Mouse (Mus musculus) right cerebral cortex, adult 18-20 months (tissue): ENCODE measurements around the gene Tet3.
A peak's percentile ranks its signal among the peaks of the same experiment; 100 is the strongest.
"Not testable (repeated sequence)": the region's sequence is repeated elsewhere in the genome, so short reads cannot be mapped to it uniquely, and the experiment has no call there.

Source experiments
- DNase-seq: peaks from one replicate; pipeline ENCODE4 v3.0.0; 2022; ENCODE audit warnings: mixed read lengths

The Tet3 gene

GRCm38 (mm10) chr6:83361523-83362248 is 97.2 kb downstream of the Tet3 start:
- no peak for DNase-seq

DNA sequence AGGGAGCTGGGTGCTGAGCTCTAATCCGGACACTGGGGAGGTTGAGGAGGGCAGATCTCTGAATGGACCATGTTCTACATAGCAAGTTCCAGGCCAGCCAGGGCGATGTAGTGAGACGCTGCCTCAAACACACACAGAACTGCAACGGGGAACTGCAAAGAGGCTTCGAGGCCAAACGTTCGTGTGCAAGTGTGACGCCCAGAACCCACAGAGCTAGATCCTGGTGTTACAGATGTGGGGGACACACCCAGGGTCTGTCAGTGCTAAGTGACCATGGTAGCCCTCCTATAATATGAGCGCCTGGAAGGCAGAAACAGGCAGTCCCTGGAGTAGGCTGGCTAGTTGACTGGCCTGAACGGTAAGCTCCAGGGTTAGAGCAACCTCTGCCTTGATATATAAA is 101.4 kb downstream of the Tet3 start:
- peak; percentile 1 for DNase-seq

DNA sequence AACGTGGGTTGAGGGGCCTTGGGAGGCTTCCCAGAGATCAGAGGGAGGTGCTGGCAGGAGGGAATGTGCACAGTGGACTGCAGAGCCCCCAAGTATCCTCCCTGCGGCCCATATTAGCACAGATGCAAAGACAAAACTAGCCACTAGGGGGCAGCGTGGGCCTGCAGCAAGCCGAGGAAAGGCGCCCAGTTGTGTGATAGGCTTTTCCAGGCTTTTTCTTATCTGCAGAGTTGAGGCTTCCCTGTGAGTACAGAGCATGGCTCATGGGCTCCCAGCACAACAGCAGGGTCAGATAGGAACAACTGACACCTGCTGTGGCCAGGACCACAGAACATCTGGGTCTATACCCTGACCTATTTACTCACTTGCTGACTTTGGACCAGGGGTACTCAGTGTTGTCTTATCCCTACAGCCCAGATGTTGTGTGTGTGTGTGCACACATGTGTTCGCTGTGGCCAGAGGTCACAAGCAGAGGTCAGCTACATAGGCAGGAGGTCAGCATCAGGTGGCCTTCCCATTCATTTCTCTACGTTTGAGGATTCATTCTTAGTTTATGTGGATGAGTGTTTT is 102.2 kb downstream of the Tet3 start:
- peak; percentile 82 for DNase-seq

DNA sequence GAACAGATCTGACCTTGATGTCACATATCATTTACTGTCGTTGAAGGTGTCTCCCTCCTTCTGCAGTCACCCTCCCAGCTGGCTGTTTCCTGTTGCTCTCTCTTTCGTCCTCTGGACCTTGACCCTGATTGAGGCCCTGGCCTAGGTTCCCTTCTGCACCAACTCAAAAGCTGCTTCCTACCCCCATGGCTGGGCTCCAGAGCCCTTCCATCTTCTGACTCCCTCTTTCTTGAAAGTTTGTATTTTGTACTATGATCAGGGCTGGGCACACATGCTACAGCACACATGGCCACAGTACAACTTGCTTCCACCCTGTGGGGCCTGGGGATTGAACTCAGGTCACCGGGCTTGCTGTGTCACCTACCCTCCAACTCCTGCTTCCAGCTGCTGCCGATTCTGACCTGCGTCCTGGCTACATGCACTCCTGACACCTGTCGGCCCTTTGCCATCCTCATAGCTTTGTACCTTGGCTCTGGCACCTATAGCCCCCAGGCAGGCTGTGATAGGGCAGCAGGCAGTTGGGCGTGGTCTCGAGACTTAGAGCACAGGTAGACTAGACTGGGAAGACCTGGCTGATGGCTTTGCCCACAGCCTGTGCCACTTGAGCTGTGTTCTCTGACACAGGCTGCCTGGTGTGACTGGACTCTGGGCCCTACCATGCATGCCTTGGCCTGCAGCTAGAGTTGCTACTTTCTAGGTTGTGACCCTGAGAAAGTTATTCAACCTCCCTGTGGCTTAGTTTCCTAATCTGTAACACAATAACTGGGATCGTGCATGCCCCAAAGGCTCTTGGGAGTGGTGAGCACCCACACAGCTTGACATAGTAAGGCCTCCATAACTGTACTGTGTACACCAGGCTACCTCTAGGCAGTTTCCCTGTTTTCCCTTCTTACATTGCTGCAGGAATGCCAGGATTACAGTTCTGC is 103.8 kb downstream of the Tet3 start:
- DNase-seq, result no peak

- DNase-seq, result peak; percentile 60
Observed at GRCm38 (mm10) chr6:83352666-83353410, 106.0 kb downstream of the Tet3 start.

DNA sequence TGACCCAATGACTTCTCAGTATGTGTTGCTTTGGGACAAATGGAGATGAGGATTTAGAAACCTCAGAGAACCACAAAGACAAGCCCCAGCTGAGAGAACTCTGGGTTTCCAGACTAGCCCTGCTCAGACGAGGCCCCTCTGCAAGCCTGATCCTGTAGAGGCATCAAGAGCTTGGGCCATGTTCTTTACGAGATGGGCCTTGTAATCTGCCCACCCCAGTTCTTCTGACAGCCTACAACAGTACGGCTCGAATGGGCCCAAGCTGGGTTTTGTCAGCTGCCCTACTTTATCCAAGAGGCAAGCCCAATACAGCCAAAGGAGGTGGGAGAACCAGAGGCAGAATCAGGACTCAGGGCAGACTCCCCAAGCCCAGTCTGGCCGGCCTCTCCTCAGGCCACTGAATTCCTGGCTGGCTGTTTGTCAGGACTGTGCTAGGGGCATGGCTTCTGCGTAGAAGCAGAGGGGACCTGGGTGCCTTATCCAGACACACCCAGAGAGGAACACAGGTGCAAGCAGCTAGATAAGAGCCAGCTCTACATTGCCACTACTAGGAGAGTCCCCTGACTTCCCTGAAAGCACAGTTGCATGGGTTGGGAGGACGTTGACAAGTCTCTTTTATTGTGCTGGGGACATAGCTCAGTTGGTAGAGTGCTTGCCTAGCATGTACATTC is 107.3 kb downstream of the Tet3 start:
- no peak for DNase-seq

DNA sequence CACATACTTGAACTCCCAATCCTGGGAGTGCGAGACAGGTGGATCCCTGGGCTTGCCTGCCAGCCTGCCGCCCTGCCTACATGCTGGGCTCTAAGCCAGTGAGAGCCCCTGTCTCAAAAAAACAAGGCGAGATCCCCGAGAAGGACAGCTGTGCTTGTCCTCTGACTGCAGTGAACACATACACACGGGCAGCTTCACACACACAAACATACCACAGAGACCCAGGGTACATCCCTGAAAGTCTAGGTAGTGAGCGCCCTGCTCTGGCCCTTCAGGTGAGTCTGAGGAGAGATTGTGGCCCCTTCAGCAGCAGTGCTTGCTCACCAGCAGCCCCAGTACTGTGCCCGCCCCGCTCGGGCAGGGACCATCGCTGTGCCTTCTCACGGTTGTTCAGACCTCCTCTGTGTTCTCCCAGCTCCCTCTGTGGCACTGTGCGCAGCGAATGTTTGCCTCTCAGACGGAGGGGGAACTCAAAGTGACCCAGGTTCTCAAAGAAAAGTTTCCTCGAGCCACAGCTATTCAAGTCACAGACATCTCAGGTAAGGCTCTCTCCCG is 108.0 kb downstream of the Tet3 start:
- no peak for DNase-seq

GRCm38 (mm10) chr6:83350172-83350571 is 108.7 kb downstream of the Tet3 start:
- no peak for DNase-seq

GRCm38 (mm10) chr6:83349274-83349958 is 109.5 kb downstream of the Tet3 start:
- peak; percentile 90 for DNase-seq

DNA sequence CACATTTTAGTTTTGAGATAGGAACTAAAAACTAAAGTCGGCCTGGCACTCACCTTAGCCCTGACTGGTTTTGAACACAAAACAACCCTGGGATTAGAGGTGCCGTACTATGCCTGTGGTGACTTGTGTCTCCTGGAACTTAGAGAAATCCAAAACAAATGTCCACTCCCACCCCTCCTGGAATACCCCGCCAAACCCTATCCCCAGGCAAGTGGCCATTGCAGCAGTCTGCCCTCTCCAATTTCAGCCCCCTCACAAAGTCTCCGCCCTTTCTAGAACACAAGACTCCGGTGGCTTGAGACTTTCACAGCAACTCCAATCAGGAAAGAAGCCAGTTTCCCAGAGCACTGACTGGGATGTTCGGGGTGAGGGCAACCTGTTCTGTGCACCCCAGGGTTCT is 110.0 kb downstream of the Tet3 start, which contains the start of gene Bola3:
Gene Bola3 (plus strand): TSS at position 275 of the 400 bp plus-strand sequence.
- no peak for DNase-seq

DNA sequence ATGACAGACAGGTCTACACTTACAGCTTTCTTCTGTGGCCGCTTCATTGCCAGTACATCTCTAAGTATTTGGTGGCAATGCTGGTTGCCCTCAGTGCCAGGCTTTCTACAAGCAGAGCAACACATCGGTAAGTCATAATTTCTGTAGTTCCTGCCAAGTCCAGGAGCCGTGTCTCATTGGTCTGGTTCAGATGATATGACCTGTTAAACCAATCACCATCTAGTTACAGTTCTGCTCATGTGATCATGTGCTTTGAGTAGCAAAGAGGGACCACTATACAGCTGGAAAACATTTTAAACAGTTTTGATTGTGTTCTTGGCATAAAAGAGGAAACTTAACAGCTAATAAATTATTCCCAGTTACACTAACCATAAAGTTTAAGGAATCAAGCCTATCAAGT is 111.0 kb downstream of the Tet3 start:
- DNase-seq, result no peak

DNA sequence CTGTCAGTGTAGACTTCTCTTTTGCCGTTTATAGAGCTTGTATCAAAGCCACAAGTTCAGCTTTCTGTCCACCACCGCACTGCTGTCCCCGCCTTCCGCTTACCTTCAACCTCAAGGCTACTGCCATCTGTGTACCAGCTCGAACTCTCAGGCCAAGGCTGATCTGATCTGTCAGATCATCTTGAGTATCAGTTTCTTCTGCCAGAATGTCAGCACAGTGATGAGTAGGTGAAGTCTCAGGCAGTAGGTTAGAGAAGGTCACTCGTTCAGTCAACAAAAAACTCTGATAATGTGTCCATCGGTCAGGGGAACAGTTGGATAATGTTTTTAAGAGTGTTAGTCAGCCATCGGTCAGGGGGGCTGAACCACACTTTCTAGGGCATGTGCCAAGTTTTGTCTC is 113.6 kb downstream of the Tet3 start:
- DNase-seq, result not testable (repeated sequence)

DNA sequence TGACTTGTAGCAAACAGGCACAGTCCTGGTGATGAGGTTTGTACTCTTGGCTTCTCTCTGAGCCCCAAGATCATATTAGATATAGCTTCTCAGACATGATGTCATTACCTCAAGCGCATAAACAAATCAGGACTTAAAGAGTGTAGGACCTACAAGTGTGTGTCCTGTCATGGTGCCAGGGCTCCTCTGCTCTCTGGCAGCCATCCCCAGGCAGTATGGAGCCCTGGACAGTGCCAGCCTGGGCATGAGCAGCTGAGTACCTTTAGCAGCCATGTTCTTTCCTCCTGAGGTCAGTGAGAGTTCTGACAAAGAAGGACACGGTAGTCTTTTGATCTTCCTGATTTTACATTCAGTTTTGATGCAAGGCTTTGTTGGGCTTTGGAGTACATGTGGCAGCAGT is 115.9 kb downstream of the Tet3 start:
- DNase-seq, result no peak

DNA sequence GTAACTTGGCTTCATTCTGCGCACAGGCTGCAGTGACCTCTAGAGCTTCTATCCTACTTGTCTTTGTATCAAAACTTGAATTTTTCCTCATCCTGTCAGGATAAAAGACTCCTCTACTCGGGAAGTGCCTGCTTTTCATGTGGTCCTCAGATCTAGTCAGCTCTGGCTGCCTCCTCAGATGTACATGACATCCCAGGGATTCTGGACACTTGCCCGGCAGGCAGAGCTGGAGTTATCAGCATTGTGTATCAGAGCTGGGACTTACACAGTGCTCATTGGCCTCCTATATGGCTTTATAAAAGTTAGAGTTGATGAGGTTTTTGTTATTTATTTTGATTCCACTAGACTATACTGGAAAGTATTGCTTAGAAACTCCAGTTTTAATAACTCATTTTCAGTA is 117.5 kb downstream of the Tet3 start:
- no peak for DNase-seq

DNA sequence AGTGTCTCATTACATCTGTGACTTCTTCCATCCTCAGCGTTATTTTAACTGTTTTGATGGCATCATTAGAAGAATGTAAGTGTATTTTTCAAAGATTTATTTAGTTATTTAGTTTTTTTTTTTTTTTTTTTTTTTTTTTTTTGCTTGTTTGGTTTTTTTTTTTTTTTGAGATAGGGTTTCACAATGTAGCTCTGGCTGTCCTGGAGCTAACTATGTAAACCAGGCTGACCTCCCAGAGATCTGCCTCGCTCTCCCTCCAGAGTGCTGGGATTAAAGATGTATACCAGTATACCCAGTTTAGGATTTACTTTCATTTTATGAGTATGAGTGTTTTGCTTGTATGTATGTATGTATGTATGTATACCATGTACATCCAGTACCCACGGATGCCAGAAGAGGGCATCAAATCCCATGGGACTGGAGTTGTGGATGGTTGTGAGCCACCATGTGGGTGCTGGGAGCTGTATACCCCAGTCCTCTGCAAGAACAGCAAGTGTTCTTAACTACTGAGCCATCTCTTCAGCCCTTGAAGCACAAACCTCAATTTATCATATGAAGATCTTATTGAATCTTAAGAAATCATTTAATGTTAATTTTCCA is 131.2 kb downstream of the Tet3 start:
- DNase-seq, result no peak

GRCm38 (mm10) chr6:83326761-83327160 is 132.1 kb downstream of the Tet3 start:
- no peak for DNase-seq

- DNase-seq, result no peak
Observed at GRCm38 (mm10) chr6:83326394-83326736, 132.5 kb downstream of the Tet3 start.

GRCm38 (mm10) chr6:83325525-83326393 is 133.1 kb downstream of the Tet3 start, which contains the start of the genes Mthfd2 and Mob1a:
Gene Mthfd2 (minus strand): TSS chr6:83325908.
Gene Mob1a (plus strand): TSS chr6:83326016.
- peak; percentile 96 for DNase-seq

DNA sequence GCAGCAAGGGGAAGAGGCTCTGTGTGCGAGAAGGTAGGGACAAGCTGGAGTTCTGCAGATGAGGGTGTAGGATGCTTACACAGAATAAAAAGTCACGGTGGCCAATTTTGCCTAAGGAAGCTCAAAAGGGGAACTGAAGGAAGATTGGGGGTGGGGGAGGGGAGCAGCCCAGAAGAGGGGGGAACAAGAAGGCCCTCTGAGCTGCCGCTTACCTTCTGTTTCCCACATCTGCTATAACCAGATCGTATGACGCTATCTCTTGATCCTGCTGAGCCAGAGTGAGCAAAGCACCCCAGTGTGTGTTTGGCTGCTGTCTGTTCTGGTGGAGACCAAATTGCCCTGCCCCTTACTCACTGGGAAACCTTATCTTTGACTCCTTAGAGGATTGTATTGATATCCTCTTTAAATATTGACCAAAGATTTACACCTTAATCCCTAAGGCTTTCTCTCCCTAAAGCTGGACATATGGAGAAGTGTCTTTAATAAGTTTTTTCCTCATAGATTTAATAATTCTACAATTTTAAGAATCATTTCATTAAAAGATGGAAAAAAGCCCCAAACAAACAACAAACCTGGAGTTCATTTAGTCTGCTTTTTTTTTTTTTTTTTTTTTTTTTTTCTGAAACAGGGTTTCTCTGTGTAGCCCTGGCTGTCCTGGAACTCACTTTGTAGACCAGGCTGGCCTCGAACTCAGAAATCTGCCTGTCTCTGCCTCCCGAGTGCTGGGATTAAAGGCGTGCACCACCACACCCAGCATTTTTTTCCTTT is 135.0 kb downstream of the Tet3 start:
- DNase-seq, result no peak
